Mouse (Mus musculus) neural tube, embryonic 12.5 days (tissue): Measurements from ENCODE around the gene Agbl2. TPM values are rescaled to one million over a fixed set of nuclear protein-coding genes. Genes with fewer than 3 reads are reported as not detected.

Experiments
- ATAC-seq: fragments of 200-750 bp; cut with Nextera tagmentation; 2 replicates; pipeline ENCODE4 v1.8.0; 2017; ENCODE audit warnings: low read depth, mild to moderate bottlenecking, moderate TSS enrichment, moderate library complexity; ENCODE audit not compliant: low FRiP score
- H3K27ac ChIP-seq: fragments of 300-500 bp; sonication (generic); 2 replicates; pipeline ENCODE4 v1.5.1; 2016
- H3K27me3 ChIP-seq: fragments of 300-500 bp; sonication (generic); replicated peaks from 2 replicates; pipeline ENCODE4 v1.6.1; 2016; ENCODE audit warnings: mild to moderate bottlenecking
- H3K36me3 ChIP-seq: fragments of 300-500 bp; sonication (generic); 2 replicates; pipeline ENCODE4 v1.6.1; 2016; ENCODE audit warnings: mild to moderate bottlenecking
- H3K4me1 ChIP-seq: fragments of 300-500 bp; sonication (generic); 2 replicates; pipeline ENCODE4 v1.6.1; 2016
- H3K4me2 ChIP-seq: fragments of 300-500 bp; sonication (generic); replicated peaks from 2 replicates; pipeline ENCODE4 v1.6.1; 2016; ENCODE audit warnings: mild to moderate bottlenecking
- H3K4me3 ChIP-seq: fragments of 300-500 bp; sonication (generic); 2 replicates; pipeline ENCODE4 v1.5.1; 2016
- H3K9ac ChIP-seq: fragments of 300-500 bp; sonication (generic); 2 replicates; pipeline ENCODE4 v1.6.1; 2016; ENCODE audit warnings: mild to moderate bottlenecking
- H3K9me3 ChIP-seq: fragments of 300-500 bp; sonication (generic); 2 replicates; pipeline ENCODE4 v1.6.1; 2016; ENCODE audit warnings: mild to moderate bottlenecking
- WGBS: fragments of 180-500 bp; shearing (Covaris S2); methylation state at CpG from one replicate; pipeline ENCODE4 v1.1.7; 2016; 5-methylcytosine and 5-hydroxymethylcytosine counted together
- polyA plus RNA-seq: library from polyadenylated mRNA; unstranded; fragments of >200 nt; fragmentation: Nextera tagmentation; extraction: Ambion mirVana; gene quantifications from 2 replicates; pipeline ENCODE4 v1.2.1, GENCODE M21; 2016

The Agbl2 gene
- polyA plus RNA-seq, 1 experiment from 2014 or later: 0.28 TPM

DNA sequence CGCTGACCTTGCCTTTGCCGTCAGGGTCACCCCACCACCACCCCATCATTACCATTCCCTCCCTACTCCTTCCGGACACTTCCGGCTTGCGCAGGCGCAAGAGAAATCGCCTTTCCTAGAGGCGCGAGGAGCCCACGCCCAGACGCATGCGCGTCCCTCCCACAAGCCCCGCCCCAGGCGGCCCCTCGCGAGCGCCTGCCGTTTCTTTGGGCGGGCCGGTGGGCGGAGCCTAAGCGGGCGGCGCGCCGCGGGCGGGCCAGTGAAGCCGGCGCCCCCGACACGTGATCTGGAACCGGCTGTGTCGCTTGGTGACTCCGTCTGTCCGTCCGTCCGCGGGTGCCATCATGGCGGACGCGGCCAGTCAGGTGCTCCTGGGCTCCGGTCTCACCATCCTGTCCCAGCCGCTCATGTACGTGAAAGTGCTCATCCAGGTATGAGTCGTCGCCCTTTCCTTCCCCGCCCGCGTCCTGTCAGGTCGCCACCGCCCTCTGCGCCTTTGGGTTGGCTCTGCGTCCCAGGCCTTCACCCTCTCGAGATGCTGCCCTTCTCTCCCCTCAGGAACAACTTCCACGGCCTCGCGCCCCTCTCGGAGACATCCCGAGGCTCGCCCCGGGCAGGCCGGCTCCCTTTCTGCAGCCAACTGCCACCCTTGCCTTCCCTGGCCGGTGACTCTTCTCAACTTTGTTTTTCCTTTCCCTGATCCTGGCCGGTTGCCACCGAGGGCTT, 64.6 kb downstream of the Agbl2 start, which contains the start of gene Mtch2:
Gene Mtch2, plus strand, starts transcription at position 201 of the 726 bp plus-strand sequence.
- Histone ChIP-seq H3K4me3 (peak within 1 kb of the TSS; percentile 85), H3K9me3 (no peaks in the 10 kb centered on the region), H3K27ac (peak within 1 kb of the TSS; percentile 74), H3K36me3 (peaks cover 21% of the 10 kb centered on the region), H3K27me3 (no peaks in the 10 kb centered on the region), H3K4me1 (peaks cover 14% of the 10 kb centered on the region), H3K4me2 (peak within 1 kb of the TSS; percentile 62), H3K9ac (peak within 1 kb of the TSS; percentile 90)
- WGBS: under 1% methylated on average over 67 of the region's 67 CpGs
- ATAC-seq: peak; percentile 97

DNA sequence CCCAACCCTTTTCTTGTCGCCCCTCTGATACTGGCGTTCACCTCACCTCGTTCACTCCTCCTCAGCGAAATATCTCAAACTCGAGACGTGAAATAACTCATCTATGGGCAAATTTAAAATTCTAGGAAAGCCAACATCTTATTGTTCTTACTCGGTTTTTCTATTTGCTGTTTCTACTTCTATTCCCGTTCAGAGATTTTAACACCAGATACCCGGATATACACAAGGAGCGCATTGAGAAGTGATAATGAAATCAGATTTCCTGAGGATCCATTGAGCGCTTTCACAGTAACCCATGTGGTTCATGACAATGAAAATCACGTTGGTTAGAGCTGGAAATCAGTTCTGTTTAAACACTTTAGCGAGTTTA, 65.1 kb downstream of the Agbl2 start:
- Histone ChIP-seq H3K9ac (peak overlapping the region; percentile 90), H3K27ac (peak overlapping the region; percentile 74), H3K9me3 (no peaks in the 10 kb centered on the region), H3K4me2 (peak overlapping the region; percentile 62), H3K36me3 (peaks cover 25% of the 10 kb centered on the region), H3K4me1 (peaks cover 14% of the 10 kb centered on the region), H3K27me3 (no peaks in the 10 kb centered on the region), H3K4me3 (peak overlapping the region; percentile 85)
- no peak for ATAC-seq
- under 1% methylated on average over 13 of the region's 13 CpGs for WGBS

DNA sequence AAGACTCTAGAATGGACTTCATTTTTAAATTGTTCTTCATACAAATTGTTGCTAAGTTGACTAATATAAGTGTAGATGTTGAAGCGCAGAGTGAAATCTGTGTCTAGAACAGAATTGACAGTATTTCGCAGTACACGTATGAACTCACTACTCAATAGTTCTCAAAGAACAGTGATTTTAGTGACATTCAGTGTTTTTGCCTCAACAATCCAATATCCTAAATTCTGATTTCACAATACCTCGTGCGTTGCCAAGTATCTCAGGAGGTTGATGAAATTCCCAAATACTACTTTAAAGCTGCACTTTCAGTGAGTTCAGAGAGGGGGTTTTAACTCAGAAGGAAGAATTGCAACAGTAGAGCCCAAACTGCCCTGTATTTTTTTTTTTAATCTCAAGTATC, 65.8 kb downstream of the Agbl2 start:
- H3K27ac ChIP-seq: no peak overlapping the region
- WGBS: 92% methylated on average over 5 of the region's 5 CpGs
- peaks cover 14% of the 10 kb centered on the region for H3K4me1 ChIP-seq
- H3K27me3 ChIP-seq: no peaks in the 10 kb centered on the region
- H3K9ac ChIP-seq: peak overlapping the region; percentile 90; the same call in 1 of the 2 replicates
- H3K4me2 ChIP-seq: peak overlapping the region; percentile 62
- ATAC-seq: no peak
- peak overlapping the region; percentile 85; the same call in 1 of the 2 replicates for H3K4me3 ChIP-seq
- no peaks in the 10 kb centered on the region for H3K9me3 ChIP-seq
- peaks cover 32% of the 10 kb centered on the region for H3K36me3 ChIP-seq

DNA sequence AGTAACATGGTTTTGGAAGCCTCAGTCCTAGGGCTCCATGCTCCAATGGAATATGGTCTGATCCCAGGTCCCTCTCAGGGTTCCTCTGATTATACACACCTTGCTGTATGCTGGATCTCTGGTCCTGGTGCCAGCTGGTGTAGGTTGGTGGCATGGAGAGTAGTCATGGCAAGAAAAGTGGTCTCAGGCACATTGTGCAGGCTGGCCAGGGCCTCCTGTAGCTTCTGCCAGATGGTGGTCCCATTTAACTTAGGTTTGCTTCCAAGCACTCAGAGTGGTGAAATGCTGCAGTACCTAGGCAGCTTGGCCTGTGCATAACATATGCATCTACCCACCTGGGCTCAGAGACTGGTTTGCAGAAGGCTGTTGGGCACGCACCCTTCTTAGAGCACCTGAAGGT, 67.9 kb downstream of the Agbl2 start:
- Histone ChIP-seq H3K27ac (no peak overlapping the region), H3K4me3 (no peak overlapping the region), H3K27me3 (no peaks in the 10 kb centered on the region), H3K4me1 (peaks cover 14% of the 10 kb centered on the region), H3K36me3 (peaks cover 48% of the 10 kb centered on the region), H3K9ac (no peak overlapping the region), H3K9me3 (no peaks in the 10 kb centered on the region), H3K4me2 (no peak overlapping the region)
- 97% methylated on average over 1 of the region's 1 CpGs for WGBS
- ATAC-seq: no peak

DNA sequence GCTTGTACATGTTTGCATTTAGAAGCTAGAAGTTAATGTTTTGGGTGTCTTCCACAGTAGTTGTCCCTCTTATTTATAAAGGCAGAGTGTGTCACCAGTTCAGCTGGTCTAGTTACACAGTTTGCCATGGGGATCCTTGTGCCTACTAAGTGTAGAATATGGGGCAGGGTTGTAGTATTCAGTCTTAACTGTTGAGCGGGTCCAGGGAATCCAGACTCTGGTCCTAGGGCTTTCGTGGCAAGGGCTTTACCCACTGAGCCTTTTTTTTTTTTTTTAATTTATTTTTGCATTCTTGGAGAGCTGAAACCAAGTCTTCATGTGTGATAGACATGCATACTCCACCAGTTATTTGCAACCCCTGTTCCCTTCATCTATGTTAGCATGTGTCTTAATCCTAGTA, 79.0 kb downstream of the Agbl2 start:
- ATAC-seq: no peak
- H3K27ac ChIP-seq: no peak overlapping the region
- 96% methylated on average over 2 of the region's 2 CpGs for WGBS
- no peak overlapping the region for H3K4me3 ChIP-seq
- no peak overlapping the region for H3K9ac ChIP-seq
- peaks cover 67% of the 10 kb centered on the region for H3K36me3 ChIP-seq
- H3K9me3 ChIP-seq: no peaks in the 10 kb centered on the region
- H3K4me1 ChIP-seq: no peaks in the 10 kb centered on the region
- no peaks in the 10 kb centered on the region for H3K27me3 ChIP-seq
- no peak overlapping the region for H3K4me2 ChIP-seq

DNA sequence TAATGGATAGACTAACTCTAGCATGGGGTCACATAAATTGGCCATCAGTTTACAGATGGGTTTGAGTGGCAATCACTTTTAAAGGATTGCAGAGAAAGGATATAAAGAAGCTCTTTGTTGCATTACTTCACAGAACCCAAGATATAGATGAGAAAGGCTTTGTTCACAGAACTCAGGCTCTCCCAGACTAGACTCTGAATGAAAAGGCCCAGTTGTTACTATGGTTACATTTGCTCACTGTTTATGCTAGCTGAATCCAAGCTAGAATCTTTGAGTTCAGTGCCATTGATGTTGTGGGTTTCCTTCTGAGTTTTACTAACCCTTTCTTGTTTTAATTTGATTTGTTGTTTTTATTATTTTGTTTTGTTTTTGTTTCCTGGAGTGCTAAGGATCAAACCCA, 81.7 kb downstream of the Agbl2 start:
- Histone ChIP-seq H3K9me3 (no peaks in the 10 kb centered on the region), H3K27ac (no peak overlapping the region), H3K27me3 (no peaks in the 10 kb centered on the region), H3K4me1 (no peaks in the 10 kb centered on the region), H3K36me3 (peaks cover 71% of the 10 kb centered on the region), H3K9ac (no peak overlapping the region), H3K4me3 (no peak overlapping the region), H3K4me2 (no peak overlapping the region)
- ATAC-seq: peak; percentile 73; the same call in 1 of the 2 replicates

DNA sequence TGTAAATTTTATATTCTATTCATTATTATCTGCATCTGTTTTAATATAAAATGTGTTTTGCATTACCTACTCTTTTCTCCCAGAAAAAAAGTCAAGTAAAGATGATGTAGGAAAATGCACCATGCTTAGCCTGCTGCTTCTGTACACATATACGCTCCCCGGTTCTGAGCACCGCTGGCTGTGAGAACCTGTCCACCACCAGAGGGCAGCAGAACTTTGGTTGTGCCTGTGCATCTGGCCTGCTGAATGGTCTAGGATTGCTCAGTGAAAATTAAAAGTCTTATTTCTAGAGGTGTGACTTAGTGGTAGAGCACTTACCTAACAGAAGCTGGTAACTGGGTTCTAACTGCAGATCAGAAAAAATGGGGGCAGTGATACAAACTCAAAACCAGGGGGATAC, 84.0 kb downstream of the Agbl2 start:
- Histone ChIP-seq H3K27ac (no peak overlapping the region), H3K4me2 (no peak overlapping the region), H3K9me3 (no peaks in the 10 kb centered on the region), H3K36me3 (peaks cover 54% of the 10 kb centered on the region), H3K27me3 (no peaks in the 10 kb centered on the region), H3K4me3 (no peak overlapping the region), H3K4me1 (no peaks in the 10 kb centered on the region), H3K9ac (no peak overlapping the region)
- ATAC-seq: peak; percentile 76
- 35% methylated on average over 3 of the region's 3 CpGs for WGBS

DNA sequence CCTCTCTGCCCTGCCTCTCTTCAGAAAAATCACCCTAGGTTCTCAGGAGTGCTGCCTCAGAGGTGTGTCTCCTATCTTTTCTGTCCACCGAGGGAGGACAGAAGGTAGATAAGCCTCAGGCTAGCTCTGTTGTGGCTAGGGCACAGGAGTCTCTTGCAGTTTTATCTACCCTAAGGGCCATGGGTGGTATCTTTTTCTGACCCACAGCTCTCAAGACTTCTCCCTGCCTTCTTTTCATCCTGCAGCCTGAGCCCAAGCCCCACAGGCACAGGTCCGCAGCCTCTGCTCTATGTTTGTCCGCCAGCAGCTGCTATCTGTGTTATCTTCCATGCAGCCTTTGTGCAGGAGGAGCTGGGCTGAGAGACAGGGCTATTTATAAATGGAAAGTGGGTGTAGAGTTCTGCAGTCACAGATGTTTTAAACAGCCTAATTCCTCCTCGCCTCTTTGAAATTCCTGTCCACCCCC, 87.6 kb downstream of the Agbl2 start:
- no peaks in the 10 kb centered on the region for H3K27me3 ChIP-seq
- no peak overlapping the region for H3K9ac ChIP-seq
- 55% methylated on average over 4 of the region's 4 CpGs for WGBS
- no peaks in the 10 kb centered on the region for H3K4me1 ChIP-seq
- peaks cover 32% of the 10 kb centered on the region for H3K36me3 ChIP-seq
- no peak overlapping the region for H3K4me3 ChIP-seq
- H3K4me2 ChIP-seq: no peak overlapping the region
- ATAC-seq: no peak
- H3K27ac ChIP-seq: no peak overlapping the region
- H3K9me3 ChIP-seq: no peaks in the 10 kb centered on the region

DNA sequence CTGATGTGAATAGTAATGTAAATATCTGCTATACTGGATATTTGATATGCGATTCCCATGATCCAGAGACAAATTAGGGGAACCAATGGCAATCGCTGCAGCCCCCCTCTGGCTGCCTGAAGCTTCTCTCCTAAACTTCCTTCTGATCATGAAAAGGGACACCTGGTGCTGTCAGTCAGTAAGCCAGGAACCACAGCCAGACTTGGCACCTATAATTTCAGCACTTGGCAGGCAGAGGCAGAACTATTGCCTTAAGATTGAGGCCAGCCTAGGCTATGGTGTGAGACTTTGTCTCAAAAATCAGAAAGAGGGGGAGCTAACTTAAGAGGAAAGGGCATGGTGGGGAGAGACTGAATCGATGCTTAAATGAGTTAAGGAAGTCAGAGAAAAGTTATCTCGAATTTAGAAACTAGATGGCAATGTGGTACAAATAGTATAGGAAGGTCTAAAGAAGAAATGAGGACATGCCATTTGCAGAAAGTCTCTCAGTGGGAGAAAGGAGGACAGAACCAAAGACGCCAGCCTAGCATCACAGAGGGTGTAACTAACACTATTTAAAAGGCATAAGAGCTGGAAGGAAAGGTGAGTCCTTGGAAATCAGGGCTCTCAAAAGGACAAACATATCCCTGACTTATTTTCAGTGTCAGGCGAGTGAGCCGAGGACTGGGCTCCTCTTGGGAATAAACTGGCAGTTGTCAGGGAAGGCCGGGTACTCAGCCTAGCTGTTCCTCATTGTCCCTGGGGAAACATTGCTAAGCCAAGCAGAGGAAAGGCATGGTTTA, 88.8 kb downstream of the Agbl2 start:
- no peak overlapping the region for H3K9ac ChIP-seq
- no peak overlapping the region for H3K4me3 ChIP-seq
- no peak overlapping the region for H3K27ac ChIP-seq
- H3K27me3 ChIP-seq: no peaks in the 10 kb centered on the region
- no peak for ATAC-seq
- no peaks in the 10 kb centered on the region for H3K4me1 ChIP-seq
- no peaks in the 10 kb centered on the region for H3K9me3 ChIP-seq
- peaks cover 21% of the 10 kb centered on the region for H3K36me3 ChIP-seq
- WGBS: 71% methylated on average over 8 of the region's 8 CpGs
- H3K4me2 ChIP-seq: no peak overlapping the region

DNA sequence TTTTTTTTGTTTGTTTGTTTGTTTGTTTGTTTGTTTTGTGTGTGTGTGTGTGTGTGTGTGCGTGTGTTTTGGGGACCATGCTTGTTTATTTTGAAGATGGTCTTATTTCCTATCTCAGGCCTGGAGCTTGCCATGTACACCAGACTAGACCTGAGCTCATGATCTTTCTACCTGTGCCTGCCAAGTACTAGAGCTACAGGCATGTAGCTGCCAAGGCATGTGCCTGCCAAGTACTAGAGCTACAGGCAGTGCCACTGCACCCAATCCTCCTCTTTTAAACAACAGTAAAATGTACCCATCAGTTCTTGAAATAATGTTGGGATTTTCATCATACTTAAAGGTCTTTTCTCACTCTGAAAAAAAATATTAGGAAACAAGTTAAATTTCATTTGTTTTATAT, 91.5 kb downstream of the Agbl2 start:
- Histone ChIP-seq H3K4me2 (no peak overlapping the region), H3K27me3 (no peaks in the 10 kb centered on the region), H3K36me3 (peaks cover 1% of the 10 kb centered on the region; the same call in 1 of the 2 replicates), H3K4me3 (no peak overlapping the region), H3K9me3 (no peaks in the 10 kb centered on the region), H3K4me1 (no peaks in the 10 kb centered on the region), H3K9ac (no peak overlapping the region), H3K27ac (no peak overlapping the region)
- WGBS: 63% methylated on average over 1 of the region's 1 CpGs
- ATAC-seq: no peak

DNA sequence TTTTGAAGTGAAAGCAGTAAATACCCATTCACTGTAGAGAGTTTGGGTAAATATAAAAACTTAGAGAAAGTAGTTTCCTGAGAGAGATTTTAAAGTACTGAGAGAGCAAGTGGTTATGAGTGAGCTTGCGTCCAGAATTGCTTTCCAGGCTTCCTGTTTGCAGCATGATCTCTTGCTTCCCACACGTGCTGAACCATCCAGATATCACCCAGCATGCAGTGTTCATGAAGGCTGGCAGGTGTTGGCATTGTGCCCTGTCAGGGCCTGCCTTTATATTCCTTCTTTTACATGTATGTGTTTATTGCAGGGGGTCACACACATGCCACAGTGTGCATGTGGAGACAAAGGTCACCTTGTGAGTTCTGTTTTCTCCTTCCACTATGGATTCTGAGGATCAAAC, 92.7 kb downstream of the Agbl2 start:
- ATAC-seq: no peak
- no peaks in the 10 kb centered on the region for H3K36me3 ChIP-seq
- H3K27ac ChIP-seq: no peak overlapping the region
- H3K4me2 ChIP-seq: no peak overlapping the region
- H3K4me1 ChIP-seq: no peaks in the 10 kb centered on the region
- H3K9me3 ChIP-seq: no peaks in the 10 kb centered on the region
- 76% methylated on average over 2 of the region's 2 CpGs for WGBS
- H3K9ac ChIP-seq: no peak overlapping the region
- H3K27me3 ChIP-seq: no peaks in the 10 kb centered on the region
- no peak overlapping the region for H3K4me3 ChIP-seq

DNA sequence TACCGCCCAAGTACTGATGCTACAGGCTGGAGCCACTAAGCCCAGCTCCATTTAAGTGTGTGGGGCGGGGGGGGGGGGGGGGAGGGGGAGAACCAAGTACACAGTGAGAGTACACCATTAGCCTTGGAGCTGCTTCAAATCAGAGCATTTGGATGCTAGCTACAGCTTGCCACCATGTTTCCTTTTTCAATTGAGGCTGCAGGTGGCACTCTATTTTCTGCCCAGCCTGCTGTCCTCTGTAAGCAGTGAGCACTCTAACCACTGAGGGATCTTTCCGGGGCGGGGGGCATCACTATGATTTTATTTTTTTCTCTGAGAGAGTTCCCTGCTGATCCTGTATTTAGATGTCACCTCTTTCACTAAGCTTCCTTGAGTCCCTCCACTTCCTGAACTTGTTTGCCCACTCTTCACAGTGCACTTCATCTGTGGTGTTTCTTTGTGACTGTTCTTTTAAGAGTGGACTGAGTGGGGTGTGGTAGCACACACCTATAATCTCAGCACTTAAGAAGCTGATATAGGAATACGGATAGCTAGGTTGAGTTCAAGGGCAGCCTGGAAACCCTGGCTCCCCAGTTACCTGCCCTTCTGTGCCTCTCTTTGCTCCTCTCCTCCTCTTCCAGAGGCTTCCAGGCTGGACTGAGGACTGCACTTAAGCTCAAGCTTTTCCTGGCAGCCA, 95.2 kb downstream of the Agbl2 start:
- H3K27me3 ChIP-seq: no peaks in the 10 kb centered on the region
- H3K9me3 ChIP-seq: no peaks in the 10 kb centered on the region
- no peaks in the 10 kb centered on the region for H3K4me1 ChIP-seq
- H3K4me2 ChIP-seq: no peak overlapping the region
- no peak overlapping the region for H3K4me3 ChIP-seq
- H3K36me3 ChIP-seq: no peaks in the 10 kb centered on the region
- no peak for ATAC-seq
- WGBS: 70% methylated on average over 5 of the region's 5 CpGs
- H3K9ac ChIP-seq: no peak overlapping the region
- no peak overlapping the region for H3K27ac ChIP-seq
